Mouse (Mus musculus): ENCODE results near the gene Rab30.

GRCm38 (mm10) chr7:92887230-92887629 lies 145.8 kb downstream of the Rab30 start:
- no peak for TF ChIP-seq CTCF (IDR thresholded peaks at IDR 0.05; ENCODE audit: low read depth)
- no peak for TF ChIP-seq EP300 (optimal IDR thresholded peaks at IDR 0.05)
